Mouse (Mus musculus) kidney, adult 2 months (tissue): ENCODE results near the gene Ceacam19.

Experiments used
- CTCF ChIP-seq: fragments of 200-500 bp; conservative IDR thresholded peaks from 2 replicates; pipeline ENCODE4 v1.5.1; 2011; ENCODE audit warnings: low read depth, mild to moderate bottlenecking, control low read depth, low read length, moderate library complexity, mixed read lengths; ENCODE audit not compliant: insufficient read depth, insufficient read length
- POLR2A ChIP-seq: fragments of 200-500 bp; IDR thresholded peaks from one replicate; pipeline ENCODE4 v1.6.1; 2011; ENCODE audit warnings: low read depth, low read length, control low read depth

DNA sequence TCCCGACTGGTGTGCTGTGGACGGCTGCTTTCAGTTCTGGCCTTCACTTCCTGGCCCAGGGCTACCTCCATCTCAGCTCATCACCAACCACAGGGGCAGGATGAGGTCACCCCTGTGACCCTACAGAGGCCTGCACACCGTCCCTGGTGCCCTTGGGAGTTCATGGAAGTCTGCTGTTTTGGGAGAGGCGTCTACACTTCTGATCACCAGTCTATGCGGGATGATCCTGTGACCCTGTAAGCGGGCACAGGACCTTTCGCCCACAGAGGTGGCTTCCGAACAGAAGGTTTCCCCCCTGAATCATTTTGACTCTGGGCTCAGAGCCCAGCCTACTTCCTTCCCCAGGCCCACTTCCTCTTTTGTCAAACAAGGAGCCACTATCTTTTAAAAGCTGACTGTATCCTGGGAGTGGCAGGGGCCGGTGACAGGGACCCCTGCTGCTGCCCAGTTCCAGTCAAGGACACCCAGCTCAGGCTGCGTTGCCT is 16.6 kb downstream of the Ceacam19 start:
- no peak for TF ChIP-seq POLR2A
- TF ChIP-seq CTCF = no peak
